Mouse (Mus musculus) fat pad, adult 2 months (tissue): ENCODE data around the gene Fkbp9.

Experiments used
- DNase-seq: peaks from one replicate; pipeline ENCODE4 v3.0.0-alpha.2; 2011; ENCODE audit warnings: low read depth, low spot score; ENCODE audit errors: extremely low read depth

Fkbp9 gene

DNA sequence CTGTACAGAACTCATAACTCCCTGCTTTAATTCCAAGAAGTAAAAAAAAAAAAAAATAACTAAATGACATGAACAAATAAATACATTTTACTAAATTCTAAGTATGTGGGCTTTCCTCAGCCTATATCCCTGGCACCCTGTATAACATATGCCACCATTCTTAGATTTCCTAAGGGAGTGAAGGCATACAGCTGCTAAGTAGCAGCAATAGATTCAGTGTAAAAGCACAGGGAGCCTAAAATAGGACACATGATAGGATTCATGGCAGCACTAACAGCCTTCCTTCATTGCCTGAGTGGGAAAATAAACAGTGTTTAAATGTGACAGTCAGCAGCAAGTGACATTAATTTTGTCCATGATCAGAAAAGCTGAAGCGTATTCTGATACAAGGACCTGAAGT is 72.5 kb downstream of the Fkbp9 start:
- DNase-seq = no peak

DNA sequence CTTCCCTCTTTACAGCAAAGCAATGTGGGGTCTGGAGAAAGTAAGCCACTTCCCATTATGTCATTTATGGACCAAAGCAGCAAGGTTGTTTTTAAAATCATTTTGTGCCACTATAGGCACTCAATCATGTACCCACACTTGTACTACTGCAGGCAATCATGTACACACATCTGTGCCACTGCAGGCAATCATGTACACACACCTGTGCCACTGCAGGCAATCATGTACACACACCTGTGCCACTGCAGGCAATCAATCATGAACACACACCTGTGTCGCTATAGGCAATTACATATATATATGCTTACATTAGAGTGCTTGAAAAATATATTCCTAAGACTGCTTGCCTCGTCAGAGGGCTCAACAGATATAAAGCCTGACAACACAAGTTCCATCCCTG is 73.1 kb downstream of the Fkbp9 start:
- DNase-seq = no peak

DNA sequence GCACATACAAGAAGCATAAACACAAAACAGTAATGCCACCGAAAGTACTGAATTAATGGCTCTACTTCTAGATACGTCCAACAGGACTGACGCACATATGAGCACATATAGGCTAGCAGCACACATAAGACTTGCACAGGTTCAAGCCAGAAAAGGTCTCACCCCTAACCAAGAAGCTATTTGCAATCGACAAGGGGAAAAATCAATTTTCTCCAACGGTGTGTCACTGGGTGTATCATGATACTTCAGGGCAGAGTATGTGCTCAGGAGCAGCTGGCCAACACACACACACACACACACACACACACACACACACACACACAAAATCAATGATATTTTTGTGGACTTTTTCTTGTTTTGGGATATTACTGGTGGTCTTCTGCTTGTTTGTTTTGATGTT is 73.6 kb downstream of the Fkbp9 start:
- DNase-seq = no peak

DNA sequence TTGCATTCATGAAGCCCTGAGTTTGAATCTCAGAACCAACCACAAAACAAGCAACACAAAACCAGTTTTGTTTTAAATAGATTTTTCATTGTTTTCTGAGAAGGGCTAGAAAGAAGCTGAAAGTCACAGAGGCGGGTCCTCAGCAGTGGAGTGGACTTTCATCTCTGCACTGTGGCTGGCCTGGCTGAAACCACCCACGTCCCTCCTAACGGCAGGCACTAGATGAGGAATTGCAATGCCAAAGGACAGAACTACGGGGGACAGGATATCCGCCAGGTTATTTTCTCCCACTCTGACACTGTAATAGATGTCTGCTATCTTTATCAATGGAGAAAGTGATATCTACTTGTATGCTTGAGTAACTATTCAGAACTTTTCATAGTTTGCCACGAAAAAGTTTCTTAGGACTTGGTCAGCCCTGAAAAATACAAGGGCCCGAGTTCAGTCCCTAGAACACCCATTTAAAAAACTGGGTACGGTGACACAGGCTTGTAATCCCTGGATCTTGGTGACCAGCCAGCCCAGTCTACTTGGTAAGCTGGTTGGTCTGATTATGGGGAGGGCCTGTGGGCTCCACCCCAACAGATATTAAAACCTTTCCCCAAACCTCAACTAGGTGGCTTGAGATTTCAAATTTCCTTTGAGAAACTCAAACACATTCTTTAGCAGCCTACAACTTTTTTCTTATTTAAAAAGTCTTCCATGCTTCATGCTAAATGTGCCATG is 74.4 kb downstream of the Fkbp9 start:
- DNase-seq = no peak

DNA sequence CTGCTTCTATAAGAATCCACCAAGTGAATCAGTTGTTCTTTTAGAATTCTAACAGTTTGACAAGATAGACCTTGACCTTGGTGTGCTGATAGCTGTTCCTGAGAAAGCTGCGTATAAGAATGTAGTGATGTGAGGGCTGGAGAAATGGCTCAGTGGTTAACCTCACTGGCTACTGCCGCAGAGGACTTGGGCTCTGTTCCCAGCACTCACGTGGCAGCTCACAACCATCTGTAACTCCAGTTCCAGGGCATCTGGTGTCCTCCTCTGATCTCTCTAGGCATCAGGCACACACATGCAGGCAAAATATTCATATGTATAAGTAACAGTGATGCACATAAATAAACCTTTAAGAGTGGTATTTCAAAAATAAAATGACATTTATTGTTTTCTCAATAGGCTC is 76.1 kb downstream of the Fkbp9 start:
- no peak for DNase-seq

DNA sequence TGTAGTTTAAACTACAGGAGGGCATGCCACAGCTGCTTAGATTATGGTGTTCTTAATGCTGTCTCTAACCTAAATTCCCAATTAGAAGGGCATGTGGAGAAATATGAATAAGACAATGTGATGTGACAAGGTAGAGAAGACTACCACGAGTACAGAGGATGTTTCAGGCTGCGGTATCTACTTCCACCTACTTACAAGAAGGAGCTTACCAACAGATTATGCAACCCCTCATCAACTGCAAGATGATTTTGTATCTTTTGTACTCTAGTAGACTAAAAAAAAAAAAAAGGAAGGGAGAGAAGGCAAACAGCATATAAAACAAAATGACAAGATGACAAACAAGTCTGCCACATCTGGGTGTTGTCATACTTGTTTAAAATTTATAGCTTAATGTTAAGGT is 76.5 kb downstream of the Fkbp9 start:
- no peak for DNase-seq

DNA sequence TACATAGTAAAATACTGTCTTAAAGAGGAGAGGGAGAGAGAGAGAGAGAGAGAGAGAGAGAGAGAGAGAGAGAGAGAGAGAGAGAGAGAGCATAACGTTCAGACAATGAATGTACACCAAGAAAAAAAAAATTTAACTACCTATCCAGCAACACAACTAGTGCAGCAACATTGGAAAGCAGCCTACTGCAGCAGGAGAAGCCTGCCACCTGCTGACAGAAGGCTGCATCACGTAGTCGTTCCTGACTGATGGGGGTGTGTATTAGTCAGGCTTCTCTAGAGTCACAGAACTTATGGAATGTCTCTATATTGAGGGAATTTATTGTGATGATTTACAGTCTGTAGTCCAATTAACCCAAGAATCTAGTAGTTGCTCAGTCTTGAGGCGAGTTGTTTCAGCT is 77.1 kb downstream of the Fkbp9 start:
- no peak for DNase-seq

DNA sequence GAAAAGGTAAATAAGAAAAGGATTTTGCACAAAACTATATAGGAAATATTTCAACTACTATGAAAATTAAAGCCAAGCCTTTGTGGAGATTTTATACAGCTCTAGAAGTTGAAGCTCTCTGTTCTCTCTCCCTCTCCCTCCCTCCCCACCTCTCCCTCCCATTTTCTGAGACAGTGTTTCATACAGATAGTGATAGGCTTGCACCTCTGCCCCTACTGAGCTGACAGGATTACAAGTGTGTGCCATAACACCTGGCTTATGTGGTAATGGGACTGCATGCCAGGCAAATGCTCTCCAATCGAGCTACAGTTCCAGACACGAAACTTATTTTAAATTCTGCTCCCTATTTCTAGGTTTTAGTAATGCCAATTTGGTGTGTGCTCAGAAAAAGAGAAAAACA is 79.1 kb downstream of the Fkbp9 start:
- DNase-seq = no peak

DNA sequence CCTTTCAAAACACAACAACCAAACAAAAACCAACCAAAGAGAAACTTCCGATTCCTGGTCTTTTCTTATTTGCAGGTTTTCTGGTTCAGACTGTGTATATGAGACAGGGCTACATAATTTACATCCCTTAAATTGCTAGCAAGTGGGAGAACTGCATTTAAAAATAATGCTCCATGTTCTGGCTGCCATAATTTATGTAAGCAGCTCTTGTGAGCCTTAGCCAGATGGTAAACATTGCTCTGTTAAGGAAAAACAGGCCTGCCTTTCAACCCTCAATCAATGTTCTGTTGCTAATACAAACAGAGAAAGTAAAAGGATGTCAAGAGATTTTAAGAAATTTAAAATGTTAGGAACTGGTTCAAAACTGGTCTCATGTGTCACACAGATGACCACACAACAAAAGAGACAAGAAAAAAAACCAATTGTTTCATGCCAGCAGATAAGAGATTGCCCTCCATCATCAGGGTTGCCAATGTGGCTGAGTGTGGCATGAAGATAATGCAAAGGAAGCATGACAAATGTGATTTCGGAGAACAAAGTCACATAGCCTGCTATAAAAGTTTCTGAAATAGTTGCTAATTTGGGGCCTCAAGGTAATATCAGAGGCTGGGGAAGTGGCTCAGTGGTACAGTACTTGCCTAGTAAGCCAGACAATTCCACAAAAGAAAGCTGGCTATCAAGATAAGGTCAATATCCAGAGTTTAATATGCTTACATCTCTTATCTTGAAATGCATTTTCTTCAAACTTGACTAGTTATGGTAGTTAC is 81.4 kb downstream of the Fkbp9 start:
- no peak for DNase-seq

DNA sequence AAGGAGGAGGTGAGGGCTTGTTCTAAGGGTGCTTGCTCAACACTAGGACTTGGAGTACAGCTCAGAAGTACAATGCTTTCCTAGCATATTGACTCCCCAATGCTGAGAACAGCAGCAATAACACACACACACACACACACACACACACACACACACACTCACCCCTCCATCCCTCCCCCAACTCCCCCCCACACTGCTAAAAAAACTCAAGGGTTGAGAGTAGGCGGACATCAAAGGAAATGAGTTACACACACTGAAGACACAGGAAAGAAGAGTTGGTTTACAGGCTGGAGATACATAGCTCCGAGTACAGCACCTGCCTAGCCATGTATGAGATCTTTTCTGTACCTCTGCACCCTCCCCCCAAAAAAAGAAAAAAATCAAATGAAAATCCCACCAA is 84.4 kb downstream of the Fkbp9 start:
- DNase-seq = no peak

DNA sequence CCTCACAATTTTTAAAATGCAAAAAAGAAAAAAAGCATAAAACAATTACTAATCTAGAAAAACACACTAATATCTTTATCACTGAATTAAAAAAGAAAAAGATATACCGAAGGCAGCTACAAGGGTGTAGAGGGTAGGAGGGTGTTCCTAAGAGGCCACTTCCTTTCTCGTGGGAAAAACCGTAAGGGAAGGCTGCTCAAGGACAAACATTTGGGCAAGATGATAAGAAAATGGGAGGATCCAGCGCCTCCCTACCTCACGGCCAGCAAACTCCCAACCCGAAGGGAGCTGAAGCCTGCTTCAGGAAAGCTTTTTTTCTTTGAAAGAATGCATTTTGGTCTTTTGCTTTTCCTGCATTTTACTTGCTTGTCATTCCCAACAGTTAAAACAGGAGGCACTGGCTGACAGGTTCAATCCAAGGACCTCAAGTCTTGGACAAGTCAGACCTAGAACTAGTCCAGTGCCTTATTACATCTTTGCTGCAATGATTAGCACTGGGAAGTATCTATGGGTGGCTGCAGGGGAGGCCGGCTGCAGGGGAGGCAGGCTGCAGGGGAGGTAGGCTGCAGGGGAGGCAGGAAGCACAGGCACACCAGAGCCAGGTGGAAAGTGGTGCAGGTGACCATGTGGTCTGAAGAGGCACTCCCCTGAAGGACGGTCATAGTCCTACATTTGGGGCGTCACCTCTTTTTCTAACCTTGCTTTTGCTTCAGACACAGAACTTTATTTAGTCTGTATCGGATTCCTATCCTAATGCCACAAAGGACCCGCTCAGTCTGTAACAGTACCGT is 85.9 kb downstream of the Fkbp9 start:
- DNase-seq = no peak

DNA sequence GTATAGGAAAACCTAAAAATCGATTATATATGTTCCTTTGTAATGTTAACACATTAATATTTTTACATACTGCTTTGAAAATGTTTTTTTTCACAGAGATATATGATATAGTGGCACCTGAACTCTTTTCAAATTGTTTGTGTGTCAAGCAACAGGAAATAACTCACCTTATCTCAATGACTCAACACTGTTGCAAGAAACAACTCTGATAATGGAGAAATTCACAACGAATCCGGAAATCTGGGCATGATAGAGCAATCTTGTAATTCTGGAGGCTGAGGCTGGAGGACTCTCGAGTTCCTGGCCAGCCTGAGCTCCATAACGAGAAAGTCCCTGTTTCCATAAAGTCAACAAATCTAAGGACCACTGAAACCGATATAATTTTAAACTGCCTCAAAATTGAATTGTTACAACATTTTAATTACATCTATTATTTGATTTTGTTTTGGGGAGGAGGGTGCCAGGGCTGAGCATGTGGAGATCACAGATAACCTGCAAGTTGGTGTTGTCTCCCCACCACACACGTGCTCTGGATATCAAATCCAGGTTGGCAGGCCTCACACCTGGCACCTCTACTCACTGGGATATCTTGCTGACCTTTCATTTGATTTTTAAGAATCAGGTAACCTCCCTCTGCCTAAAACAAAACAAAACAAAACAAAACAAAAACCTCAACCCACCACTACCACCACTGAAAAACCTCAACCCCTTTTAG is 87.6 kb downstream of the Fkbp9 start:
- no peak for DNase-seq

DNA sequence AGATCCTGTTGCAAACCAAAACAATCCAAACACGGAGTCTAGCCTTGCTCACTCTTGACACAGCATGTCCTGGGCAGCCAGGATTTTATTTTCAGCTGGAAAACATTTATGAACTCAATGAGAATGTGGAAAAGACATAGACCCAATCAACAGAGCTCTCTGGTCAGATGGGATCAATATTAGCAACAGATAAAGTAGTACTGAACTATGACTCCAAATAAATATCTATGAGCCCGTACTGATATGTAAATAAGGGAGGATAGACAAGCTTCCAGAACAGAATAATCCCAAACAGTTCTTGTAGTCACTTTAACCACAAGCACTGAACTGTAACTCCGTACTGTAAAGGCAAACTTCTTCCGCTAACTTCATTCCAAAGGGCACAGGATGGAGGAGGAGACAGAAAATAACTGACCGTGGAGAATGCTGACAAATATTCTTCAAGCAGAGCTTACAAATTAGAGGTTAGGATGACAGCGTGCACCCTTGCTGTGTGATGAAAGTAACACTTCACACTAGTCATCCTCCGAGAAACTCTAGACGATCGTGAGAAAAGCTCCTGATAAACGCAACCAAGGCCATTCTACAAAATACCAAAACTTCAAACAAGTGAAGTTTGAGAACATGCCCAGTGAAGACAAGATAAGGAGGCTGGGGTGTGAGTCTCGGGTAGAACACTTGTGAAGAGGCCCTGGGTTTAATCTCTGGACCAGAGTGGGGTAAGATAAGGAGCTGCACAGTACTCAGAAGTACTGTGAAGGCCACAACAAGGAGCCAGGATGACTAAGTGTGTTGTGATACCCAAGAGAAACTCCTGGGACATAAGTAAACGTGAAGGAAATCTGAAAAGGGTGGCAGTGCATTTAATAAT is 88.6 kb downstream of the Fkbp9 start:
- no peak for DNase-seq

DNA sequence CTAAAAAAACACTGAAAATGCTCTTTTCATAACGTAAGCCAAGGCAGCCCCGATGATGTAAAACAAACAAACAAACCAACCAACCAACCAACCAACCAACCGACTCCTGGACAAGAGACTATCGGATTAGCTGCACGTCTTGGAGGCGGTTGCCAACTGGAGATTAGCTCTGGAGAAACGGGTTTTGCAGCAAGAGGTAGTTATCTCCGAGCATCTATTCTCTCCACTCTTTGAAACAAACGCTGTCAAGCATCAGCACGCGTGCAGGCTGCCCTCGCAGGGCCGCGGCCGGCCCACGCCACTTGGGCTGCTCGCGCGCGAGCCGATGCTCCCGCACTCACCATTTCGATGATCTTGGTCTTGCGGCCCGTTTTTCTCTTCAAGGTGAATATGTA is 91.5 kb downstream of the Fkbp9 start:
- DNase-seq = peak; percentile 72

DNA sequence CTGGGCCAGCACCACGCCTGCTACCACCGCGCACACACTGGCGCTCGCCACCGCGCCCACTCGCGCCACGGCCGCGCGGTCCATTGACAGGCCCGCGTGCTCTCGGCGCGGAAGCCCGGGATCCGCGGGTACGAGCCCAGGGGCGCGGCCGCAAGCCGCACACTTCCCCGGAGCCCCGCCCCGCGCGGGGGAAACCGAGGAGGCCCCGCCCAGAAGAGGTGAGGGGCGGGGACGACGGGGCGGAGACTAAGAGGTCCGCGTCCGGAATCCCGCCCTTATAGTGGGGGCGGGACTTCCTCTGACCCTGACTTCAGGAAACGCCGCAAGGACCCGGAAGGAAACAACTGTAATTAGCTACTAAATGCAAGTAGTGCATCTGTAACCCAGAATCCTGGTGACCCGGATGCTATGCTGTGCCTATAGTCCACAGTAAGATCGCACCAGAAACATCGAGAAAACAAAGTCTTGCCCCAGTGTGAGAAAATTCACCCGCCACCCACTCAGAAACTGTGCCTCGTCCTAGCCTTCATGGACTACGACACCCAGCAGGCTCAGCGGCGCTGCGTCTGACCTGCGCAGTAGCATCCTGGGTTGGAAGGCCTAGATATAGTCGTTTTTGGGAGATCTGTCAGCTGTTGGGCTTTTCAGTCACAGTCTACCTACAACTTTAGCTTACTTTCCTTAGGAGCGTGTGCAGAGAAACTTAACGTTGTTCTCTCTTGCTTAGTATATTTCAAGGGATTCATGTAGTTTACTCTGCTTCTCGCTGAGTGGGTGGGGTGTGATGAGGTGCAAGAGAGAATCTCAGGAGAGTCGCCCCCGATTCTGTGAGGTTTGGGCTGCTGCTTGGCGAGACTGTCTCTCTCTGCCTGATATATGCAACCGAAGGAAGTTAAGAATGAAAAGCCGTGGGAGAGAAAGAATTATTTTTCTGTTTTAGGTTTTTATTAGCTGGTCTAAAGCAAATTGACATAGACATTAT is 92.2 kb downstream of the Fkbp9 start, which contains the start of the genes Nt5c3 and Vmn1r4:
Gene Nt5c3, minus strand, starts transcription at position 207 of the 982 bp plus-strand sequence.
Gene Vmn1r4, plus strand, starts transcription at position 290 of the 982 bp plus-strand sequence.
- DNase-seq = peak; percentile 76
